Mouse (Mus musculus) kidney, postnatal 0 days (tissue): ENCODE results near the gene Kalrn. TPM values are rescaled to one million over a fixed set of nuclear protein-coding genes. Genes with fewer than 3 reads are reported as not detected.

ENCODE experiments used
- ATAC-seq: fragments of 200-750 bp; cut with Nextera tagmentation; replicated peaks from 2 replicates; pipeline ENCODE4 v1.8.0; 2017; ENCODE audit warnings: low read depth, moderate number of reproducible peaks, moderate TSS enrichment, moderate library complexity; ENCODE audit not compliant: low FRiP score
- DNase-seq: peaks from one replicate; pipeline ENCODE4 v3.0.0-alpha.2; 2016; ENCODE audit warnings: low spot score
- H3K27ac ChIP-seq: fragments of 300-500 bp; sonication (generic); 2 replicates; pipeline ENCODE4 v1.5.1; 2014; ENCODE audit warnings: mild to moderate bottlenecking
- H3K27me3 ChIP-seq: fragments of 300-500 bp; sonication (generic); 2 replicates; pipeline ENCODE4 v1.6.1; 2014; ENCODE audit warnings: low read length, mixed read lengths; ENCODE audit not compliant: insufficient read depth
- H3K36me3 ChIP-seq: fragments of 300-500 bp; sonication (generic); 2 replicates; pipeline ENCODE4 v1.6.1; 2014; ENCODE audit warnings: low read length, mixed read lengths; ENCODE audit not compliant: insufficient read depth
- H3K4me1 ChIP-seq: fragments of 300-500 bp; sonication (generic); replicated peaks from 2 replicates; pipeline ENCODE4 v1.6.1; 2014; ENCODE audit warnings: antibody characterized with exemption, low read length, mixed read lengths; ENCODE audit not compliant: insufficient read depth
- H3K4me2 ChIP-seq: fragments of 300-500 bp; sonication (generic); 2 replicates; pipeline ENCODE4 v1.6.1; 2014; ENCODE audit warnings: mild to moderate bottlenecking, low read length, moderate library complexity, mixed read lengths
- H3K4me3 ChIP-seq: fragments of 300-500 bp; sonication (generic); replicated peaks from 2 replicates; pipeline ENCODE4 v1.5.1; 2014; ENCODE audit warnings: low read depth, low read length
- H3K9ac ChIP-seq: fragments of 300-500 bp; sonication (generic); 2 replicates; pipeline ENCODE4 v1.6.1; 2014; ENCODE audit warnings: low read depth, low read length
- H3K9me3 ChIP-seq: fragments of 300-500 bp; sonication (generic); replicated peaks from 2 replicates; pipeline ENCODE4 v1.6.1; 2016; ENCODE audit warnings: low read length, inconsistent platforms, mixed read lengths
- CTCF ChIP-seq: IDR thresholded peaks from 2 replicates; pipeline ENCODE4 v1.5.1; 2016; ENCODE audit warnings: antibody characterized with exemption, low read depth, mild to moderate bottlenecking, moderate library complexity
- WGBS: fragments of 180-500 bp; shearing (Covaris S2); extraction: QIAGEN DNeasy Blood & Tissue Kit; methylation state at CpG from one replicate; pipeline ENCODE4 v1.1.7; 2014; 5-methylcytosine and 5-hydroxymethylcytosine counted together
- polyA plus RNA-seq: library from polyadenylated mRNA; unstranded; fragments of >200 nt; fragmentation: Nextera tagmentation; extraction: Ambion mirVana; gene quantifications from 2 replicates; pipeline ENCODE4 v1.2.1, GENCODE M21; 2015

The Kalrn gene
- polyA plus RNA-seq, 1 experiment from 2014 or later, result 20.0 TPM

DNA sequence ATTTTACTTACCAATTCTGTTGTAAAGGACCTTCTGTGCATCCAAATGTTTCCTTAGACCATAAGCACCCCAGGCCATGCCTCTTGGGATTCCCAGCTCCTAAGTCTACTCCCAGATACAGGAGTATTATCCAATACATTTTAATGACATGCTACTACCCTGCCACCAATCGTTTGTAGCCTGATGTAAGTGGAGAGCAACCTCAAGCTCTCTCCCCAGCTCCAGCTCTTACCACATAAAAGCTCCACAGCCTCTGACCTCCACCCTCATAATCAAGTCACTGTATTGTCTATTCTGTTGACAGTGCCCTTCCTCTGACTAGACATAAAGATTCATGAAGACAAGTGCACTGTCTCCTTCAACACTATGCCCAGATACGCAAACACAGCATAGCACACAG is 67.3 kb downstream of the Kalrn start:
- no peak for TF ChIP-seq CTCF
- H3K27me3 ChIP-seq, result no peaks in the 10 kb centered on the region
- H3K9me3 ChIP-seq, result no peaks in the 10 kb centered on the region
- no peak overlapping the region for H3K9ac ChIP-seq
- no peak overlapping the region for H3K4me3 ChIP-seq
- peaks cover 4% of the 10 kb centered on the region; the same call in 1 of the 2 replicates for H3K4me1 ChIP-seq
- no peaks in the 10 kb centered on the region for H3K36me3 ChIP-seq
- ATAC-seq, result no peak
- no peak overlapping the region for H3K27ac ChIP-seq
- DNase-seq, result no peak
- H3K4me2 ChIP-seq, result no peak overlapping the region
- 71% methylated on average over 2 of the region's 2 CpGs for WGBS

DNA sequence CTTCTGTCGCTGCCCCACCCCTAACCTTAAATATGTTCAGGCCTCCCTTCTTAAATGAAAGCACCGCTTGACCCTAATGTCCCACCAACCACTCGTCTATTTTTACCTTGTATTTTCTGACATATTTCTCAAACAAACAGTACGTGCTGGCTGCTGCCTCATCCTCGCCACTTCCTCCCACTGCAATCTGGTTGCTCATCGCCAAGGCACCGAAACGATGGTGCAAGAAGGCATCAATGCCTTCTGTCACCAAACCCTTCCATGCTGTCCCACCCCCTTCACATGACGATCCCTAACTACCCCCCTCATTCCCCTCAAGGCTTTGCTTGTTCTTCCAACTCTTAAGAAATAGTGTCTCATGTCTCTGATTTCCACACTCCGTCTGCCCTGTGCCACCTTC is 69.1 kb downstream of the Kalrn start:
- Histone ChIP-seq H3K9ac (no peak overlapping the region), H3K36me3 (no peaks in the 10 kb centered on the region), H3K4me2 (no peak overlapping the region), H3K27ac (no peak overlapping the region), H3K4me1 (peaks cover 4% of the 10 kb centered on the region; the same call in 1 of the 2 replicates), H3K27me3 (no peaks in the 10 kb centered on the region), H3K4me3 (no peak overlapping the region), H3K9me3 (no peaks in the 10 kb centered on the region)
- WGBS, result 84% methylated on average over 10 of the region's 10 CpGs
- no peak for DNase-seq
- ATAC-seq, result no peak
- TF ChIP-seq CTCF, result no peak

DNA sequence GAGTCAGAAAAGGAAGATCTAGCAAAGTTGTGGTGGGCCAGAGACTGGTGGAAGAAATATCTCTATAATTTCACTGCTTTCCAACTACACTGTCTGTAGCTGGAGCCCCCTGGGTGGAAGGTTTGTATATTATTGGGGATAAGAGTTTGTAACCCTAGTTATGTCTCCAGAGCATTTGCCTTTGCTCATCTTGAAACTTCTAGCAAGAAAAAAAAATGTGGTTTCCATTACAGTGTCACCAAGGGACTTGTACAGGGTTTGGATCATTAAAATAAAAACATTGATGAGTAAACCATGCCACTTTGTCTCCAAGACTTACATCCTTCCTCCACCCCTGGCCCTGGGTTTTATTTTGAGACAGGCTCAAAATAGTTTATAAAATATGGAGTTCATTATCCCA is 71.2 kb downstream of the Kalrn start:
- TF ChIP-seq CTCF, result no peak
- DNase-seq (no peak), ATAC-seq (no peak)
- Histone ChIP-seq H3K4me2 (no peak overlapping the region), H3K9ac (no peak overlapping the region), H3K36me3 (no peaks in the 10 kb centered on the region), H3K4me1 (no peaks in the 10 kb centered on the region), H3K27ac (no peak overlapping the region), H3K4me3 (no peak overlapping the region), H3K27me3 (no peaks in the 10 kb centered on the region), H3K9me3 (no peaks in the 10 kb centered on the region)

DNA sequence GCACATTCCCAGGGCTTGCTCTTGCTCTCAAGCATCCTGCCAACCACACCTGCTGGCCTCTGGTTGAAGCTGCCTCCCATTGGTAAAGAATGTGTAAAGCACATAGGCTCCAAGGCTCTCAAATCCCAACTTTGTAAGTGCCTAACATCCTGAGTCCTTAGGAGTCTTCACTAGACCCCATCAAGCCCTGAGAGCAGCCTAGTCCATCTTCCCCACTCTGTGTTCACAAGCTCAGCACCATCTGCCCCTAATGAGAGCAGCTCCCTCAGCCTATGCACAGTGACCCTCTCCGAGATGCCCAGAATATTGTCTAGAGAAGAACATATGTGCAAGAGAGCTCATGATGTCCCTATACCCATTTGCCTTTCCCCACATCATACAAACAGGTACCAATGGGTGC is 78.6 kb downstream of the Kalrn start:
- no peak overlapping the region for H3K4me2 ChIP-seq
- no peak overlapping the region for H3K4me3 ChIP-seq
- no peaks in the 10 kb centered on the region for H3K36me3 ChIP-seq
- ATAC-seq, result no peak
- DNase-seq, result no peak
- H3K9me3 ChIP-seq, result no peaks in the 10 kb centered on the region
- H3K27ac ChIP-seq, result no peak overlapping the region
- WGBS, result 76% methylated on average over 1 of the region's 1 CpGs
- H3K4me1 ChIP-seq, result peaks cover 19% of the 10 kb centered on the region; the same call in 1 of the 2 replicates
- H3K27me3 ChIP-seq, result no peaks in the 10 kb centered on the region
- TF ChIP-seq CTCF, result no peak
- H3K9ac ChIP-seq, result no peak overlapping the region

DNA sequence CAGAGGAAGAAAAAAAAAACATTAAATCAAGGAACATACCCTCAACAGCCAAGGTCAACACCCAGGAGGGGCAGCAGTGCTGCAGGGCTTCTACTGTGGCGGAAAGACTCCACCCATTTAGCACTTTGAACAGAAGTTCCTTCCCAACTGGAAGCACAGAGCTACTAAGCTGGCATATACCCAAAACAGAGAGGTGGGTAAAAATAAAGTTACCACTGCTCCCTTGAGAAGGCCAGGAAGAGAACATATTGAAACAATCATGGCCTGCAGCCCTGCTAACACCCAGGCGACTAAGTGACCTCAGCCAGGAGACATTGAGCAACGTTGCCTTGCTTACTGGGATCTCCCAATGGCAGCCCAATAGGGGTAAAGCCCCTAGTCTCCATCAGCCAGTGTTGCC is 79.4 kb downstream of the Kalrn start:
- DNase-seq (no peak), ATAC-seq (no peak)
- Histone ChIP-seq H3K36me3 (no peaks in the 10 kb centered on the region), H3K4me3 (no peak overlapping the region), H3K27ac (no peak overlapping the region), H3K4me1 (peaks cover 19% of the 10 kb centered on the region; the same call in 1 of the 2 replicates), H3K4me2 (no peak overlapping the region), H3K27me3 (no peaks in the 10 kb centered on the region), H3K9ac (no peak overlapping the region), H3K9me3 (no peaks in the 10 kb centered on the region)
- no peak for TF ChIP-seq CTCF
- WGBS, result 45% methylated on average over 3 of the region's 3 CpGs

DNA sequence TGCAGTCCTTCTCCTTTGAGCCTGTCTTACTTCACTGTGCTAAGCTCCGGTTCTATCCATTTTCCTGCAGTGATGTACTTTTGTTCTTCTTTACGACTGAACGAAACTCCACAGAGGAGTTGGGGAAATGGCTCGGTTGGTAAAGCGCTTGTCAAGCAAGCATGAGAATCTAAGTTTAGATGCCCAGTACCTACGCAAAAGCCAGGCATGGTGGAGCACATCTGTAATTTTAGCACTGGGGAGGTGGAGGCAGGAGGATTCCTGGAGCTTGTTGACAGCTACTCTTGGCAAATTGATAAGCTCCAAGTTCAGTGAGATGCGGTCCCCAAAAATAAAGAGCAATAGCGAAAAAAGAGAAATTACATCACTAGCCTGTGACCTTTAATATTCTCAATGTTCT is 82.1 kb downstream of the Kalrn start:
- Histone ChIP-seq H3K9me3 (no peaks in the 10 kb centered on the region), H3K4me3 (no peak overlapping the region), H3K4me1 (peaks cover 19% of the 10 kb centered on the region; the same call in 1 of the 2 replicates), H3K4me2 (no peak overlapping the region), H3K36me3 (no peaks in the 10 kb centered on the region), H3K27me3 (no peaks in the 10 kb centered on the region), H3K9ac (no peak overlapping the region), H3K27ac (no peak overlapping the region)
- 61% methylated on average over 8 of the region's 8 CpGs for WGBS
- TF ChIP-seq CTCF, result no peak
- no peak for ATAC-seq
- DNase-seq, result no peak

DNA sequence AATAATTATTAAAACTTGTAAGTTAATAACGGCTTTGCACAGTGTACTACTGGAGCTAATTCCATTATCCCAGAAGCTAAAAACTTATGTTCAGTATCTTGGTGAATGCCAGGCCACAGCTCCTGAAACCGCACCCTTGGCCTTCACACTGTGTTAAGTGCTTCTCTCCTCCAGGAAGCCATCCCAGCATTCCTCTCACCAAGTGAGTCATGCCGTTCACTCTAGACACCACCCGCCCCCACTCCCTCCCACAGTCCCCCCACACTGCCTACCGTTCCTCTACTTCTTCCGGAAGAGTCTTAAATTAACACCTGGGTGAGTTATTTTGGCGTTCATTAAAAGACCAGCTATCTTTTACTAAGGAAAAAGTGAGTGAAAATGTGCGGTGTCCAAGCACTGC is 82.8 kb downstream of the Kalrn start:
- H3K4me2 ChIP-seq, result peak overlapping the region; percentile 18; the same call in 1 of the 2 replicates
- no peaks in the 10 kb centered on the region for H3K27me3 ChIP-seq
- no peaks in the 10 kb centered on the region for H3K9me3 ChIP-seq
- 0 out of 2 replicates have a peak overlapping the region, but pooled peaks have one; percentile 20 for H3K27ac ChIP-seq
- TF ChIP-seq CTCF, result no peak
- ATAC-seq (0 out of 2 replicates have a peak, but pooled peaks have one; percentile 36), DNase-seq (peak; percentile 45)
- H3K36me3 ChIP-seq, result no peaks in the 10 kb centered on the region
- no peak overlapping the region for H3K4me3 ChIP-seq
- 18% methylated on average over 8 of the region's 8 CpGs for WGBS
- H3K9ac ChIP-seq, result no peak overlapping the region
- H3K4me1 ChIP-seq, result peaks cover 23% of the 10 kb centered on the region; the same call in 1 of the 2 replicates
